Mouse (Mus musculus) C2C12 (cell line): ENCODE data around the gene Akap6. TPM values are rescaled to one million over a fixed set of nuclear protein-coding genes. Genes with fewer than 3 reads are reported as not detected.

ENCODE experiments used
- H3K27me3 ChIP-seq: one replicate; pipeline ENCODE4 v1.6.1; 2011; ENCODE audit not compliant: control insufficient read depth, insufficient read depth, insufficient read length
- H3K36me3 ChIP-seq: one replicate; pipeline ENCODE4 v1.6.1; 2011; ENCODE audit not compliant: control insufficient read depth, insufficient read depth
- H3K4me3 ChIP-seq: one replicate; pipeline ENCODE4 v1.5.1; 2011; ENCODE audit warnings: mild to moderate bottlenecking, control low read depth; ENCODE audit not compliant: poor library complexity, insufficient read depth, severe bottlenecking
- H3K79me2 ChIP-seq: one replicate; pipeline ENCODE4 v1.6.1; 2011; ENCODE audit not compliant: control insufficient read depth, insufficient read depth
- H3K79me3 ChIP-seq: one replicate; pipeline ENCODE4 v1.6.1; 2011; ENCODE audit warnings: low read depth, control low read depth
- H3ac ChIP-seq: one replicate; pipeline ENCODE3; 2011; ENCODE audit warnings: low read depth; ENCODE audit not compliant: control insufficient read depth, insufficient read length
- CEBPB ChIP-seq: IDR thresholded peaks from one replicate; pipeline ENCODE4 v1.6.1; 2011; ENCODE audit warnings: low read depth, mild to moderate bottlenecking, control low read depth, moderate library complexity
- CTCF ChIP-seq: IDR thresholded peaks from one replicate; pipeline ENCODE4 v1.5.1; 2011; ENCODE audit not compliant: control insufficient read depth, insufficient read depth, insufficient read length
- FOSL1 ChIP-seq: IDR thresholded peaks from one replicate; pipeline ENCODE4 v1.8.0; 2011; ENCODE audit warnings: mild to moderate bottlenecking, low read length; ENCODE audit not compliant: poor library complexity, insufficient read depth, severe bottlenecking
- MAX ChIP-seq: IDR thresholded peaks from one replicate; pipeline ENCODE4 v1.6.1; 2011; ENCODE audit warnings: mild to moderate bottlenecking, control low read depth
- MYOD1 ChIP-seq: IDR thresholded peaks from one replicate; pipeline ENCODE4 v1.6.1; 2011; ENCODE audit warnings: low read depth; ENCODE audit not compliant: control insufficient read depth, insufficient read length
- MYOG ChIP-seq: IDR thresholded peaks from one replicate; pipeline ENCODE4 v1.6.1; 2011; ENCODE audit not compliant: control insufficient read depth, insufficient read length; ENCODE audit errors: extremely low read depth
- USF1 ChIP-seq: IDR thresholded peaks from one replicate; pipeline ENCODE4 v1.6.1; 2011; ENCODE audit warnings: low read depth, mild to moderate bottlenecking, control low read depth, moderate library complexity
- polyA plus RNA-seq: library from polyadenylated mRNA; unstranded; fragments of >200 nt; fragmentation: generic; extraction: Trizol; gene quantifications from one replicate; pipeline ENCODE4 v1.2.1, GENCODE M21; 2012; ENCODE audit warnings: missing spikeins

The Akap6 gene
- polyA plus RNA-seq, 1 experiment = 0.51 TPM

DNA sequence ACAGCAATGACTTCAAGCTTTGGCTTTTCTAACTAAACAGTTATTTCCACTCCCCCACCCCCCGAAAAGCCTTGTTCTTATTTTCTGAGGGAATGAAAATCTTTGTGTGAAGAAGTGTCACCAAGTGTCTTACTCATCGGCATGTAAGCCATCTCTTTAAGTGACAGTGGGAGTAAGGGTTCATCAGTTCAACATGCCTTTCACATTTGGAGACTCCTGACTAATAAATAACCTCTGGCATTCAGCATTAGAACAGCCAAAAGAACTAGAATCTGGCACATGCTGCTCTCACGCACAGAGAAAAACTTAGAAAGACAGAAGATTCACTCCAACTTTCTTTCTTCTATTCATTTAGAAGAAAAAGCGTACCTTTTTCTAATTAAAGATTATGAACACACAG is 226.3 kb downstream of the Akap6 start:
- no peak for TF ChIP-seq MAX
- no peak for TF ChIP-seq CTCF
- TF ChIP-seq CEBPB = no peak
- TF ChIP-seq MYOD1 = no peak
- Histone ChIP-seq H3K36me3 (no peaks in the 10 kb centered on the region), H3ac (no peak overlapping the region), H3K27me3 (no peaks in the 10 kb centered on the region), H3K4me3 (no peak overlapping the region), H3K79me3 (no peaks in the 10 kb centered on the region), H3K79me2 (no peaks in the 10 kb centered on the region)

DNA sequence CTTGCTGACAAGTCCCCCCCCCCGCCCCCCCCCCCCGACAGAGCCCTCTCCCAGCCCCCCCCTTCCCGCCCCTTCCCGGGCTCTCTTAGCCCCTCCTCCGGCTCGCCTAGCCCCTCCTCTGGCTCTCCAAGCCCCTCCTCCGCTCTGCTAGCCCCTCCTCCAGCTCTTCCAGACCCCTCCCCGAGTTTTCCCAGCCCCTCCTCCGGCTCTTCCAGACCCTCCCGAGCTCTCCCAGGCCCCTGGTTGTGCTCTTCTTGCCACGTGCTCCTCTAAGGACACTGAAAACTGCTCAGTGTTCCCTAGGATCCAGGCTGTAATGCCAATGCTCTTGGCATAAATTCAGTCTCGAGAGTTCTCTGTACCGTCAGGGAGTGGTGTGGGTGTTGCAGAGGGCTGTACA is 234.6 kb downstream of the Akap6 start:
- Histone ChIP-seq H3K4me3 (no peak overlapping the region), H3K27me3 (no peaks in the 10 kb centered on the region), H3K36me3 (no peaks in the 10 kb centered on the region), H3ac (no peak overlapping the region), H3K79me3 (no peaks in the 10 kb centered on the region), H3K79me2 (no peaks in the 10 kb centered on the region)
- TF ChIP-seq FOSL1 = no peak
- TF ChIP-seq CTCF = no peak
- TF ChIP-seq CEBPB = no peak
- no peak for TF ChIP-seq MAX
- TF ChIP-seq MYOD1 = no peak
- TF ChIP-seq USF1 = no peak
- no peak for TF ChIP-seq MYOG

DNA sequence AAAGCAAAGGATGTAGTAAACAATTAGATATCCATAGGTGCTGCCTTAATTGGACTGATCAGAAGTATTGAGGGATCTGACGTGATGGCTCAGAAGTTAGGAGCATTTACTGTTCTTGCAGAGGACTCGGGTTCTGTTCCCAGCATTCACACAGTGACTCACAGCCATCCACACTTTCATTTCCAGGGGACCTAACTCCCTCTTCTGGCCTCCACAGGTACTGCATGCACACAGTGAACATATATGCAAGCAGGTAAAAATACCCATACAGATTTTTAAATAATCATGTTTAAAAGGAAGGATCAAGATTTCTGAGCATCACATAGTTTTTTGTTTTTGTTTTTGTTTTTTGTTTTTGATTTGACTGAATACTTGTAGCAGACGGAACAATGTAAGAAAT is 235.8 kb downstream of the Akap6 start:
- no peak overlapping the region for H3ac ChIP-seq
- H3K79me2 ChIP-seq = no peaks in the 10 kb centered on the region
- TF ChIP-seq FOSL1 = no peak
- no peak for TF ChIP-seq CEBPB
- TF ChIP-seq MYOD1 = no peak
- no peak for TF ChIP-seq USF1
- TF ChIP-seq CTCF = no peak
- H3K79me3 ChIP-seq = no peaks in the 10 kb centered on the region
- H3K4me3 ChIP-seq = no peak overlapping the region
- no peaks in the 10 kb centered on the region for H3K27me3 ChIP-seq
- no peaks in the 10 kb centered on the region for H3K36me3 ChIP-seq

DNA sequence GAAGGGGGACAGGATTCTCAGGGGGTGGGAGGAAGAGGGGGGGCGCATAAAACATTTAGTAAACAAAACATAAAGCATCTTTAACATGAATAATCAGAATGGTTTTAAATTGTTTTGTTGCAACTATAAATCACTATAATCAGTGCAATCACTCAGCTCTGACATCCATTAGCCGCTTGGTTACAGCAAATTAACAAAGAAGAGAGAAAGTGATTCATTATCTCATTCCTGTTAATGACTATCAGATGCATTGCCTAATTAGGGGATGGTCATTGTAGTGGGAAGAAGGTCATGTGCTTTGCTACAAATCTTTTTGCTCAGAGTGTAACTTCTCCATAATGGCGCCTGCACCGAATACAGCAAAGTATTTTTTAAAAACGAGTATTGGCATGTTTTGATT is 239.6 kb downstream of the Akap6 start:
- Histone ChIP-seq H3K36me3 (no peaks in the 10 kb centered on the region), H3K79me3 (no peaks in the 10 kb centered on the region), H3K27me3 (no peaks in the 10 kb centered on the region), H3K79me2 (no peaks in the 10 kb centered on the region), H3K4me3 (no peak overlapping the region), H3ac (no peak overlapping the region)
- TF ChIP-seq MYOG = no peak
- TF ChIP-seq CEBPB = no peak
- TF ChIP-seq MYOD1 = no peak
- TF ChIP-seq USF1 = no peak
- TF ChIP-seq FOSL1 = no peak
- no peak for TF ChIP-seq CTCF
- TF ChIP-seq MAX = no peak

DNA sequence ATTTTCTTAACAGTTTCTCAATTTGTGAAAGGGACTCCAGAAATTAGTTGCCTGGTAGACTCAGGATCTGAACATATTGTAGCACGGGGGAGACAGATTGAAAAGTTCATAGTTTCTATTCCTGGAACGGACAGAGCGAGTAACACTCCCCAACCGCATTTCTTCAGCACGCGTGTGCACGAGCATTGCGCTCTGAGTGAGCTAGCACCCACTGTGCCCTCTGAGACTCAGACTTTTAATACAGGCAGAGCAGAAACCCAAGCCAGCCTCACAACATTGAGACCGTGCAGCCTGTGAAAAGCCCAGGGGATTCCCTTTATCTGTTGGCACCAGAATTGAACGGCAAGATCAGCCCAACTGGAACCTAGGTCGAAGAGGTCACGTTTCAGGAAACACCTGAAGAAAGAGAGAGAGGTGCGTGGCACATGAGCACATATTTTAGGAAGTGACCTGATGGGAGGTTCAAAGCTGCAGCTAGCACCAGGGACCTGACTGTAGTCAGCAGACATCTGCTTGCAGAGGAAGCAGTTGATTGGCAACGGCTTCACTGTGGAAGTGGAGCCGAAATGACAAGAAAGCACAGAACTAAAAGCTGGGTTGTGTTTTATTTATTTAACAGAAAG is 240.3 kb downstream of the Akap6 start:
- Histone ChIP-seq H3K36me3 (no peaks in the 10 kb centered on the region), H3ac (no peak overlapping the region), H3K79me2 (no peaks in the 10 kb centered on the region), H3K27me3 (no peaks in the 10 kb centered on the region), H3K79me3 (no peaks in the 10 kb centered on the region), H3K4me3 (no peak overlapping the region)
- TF ChIP-seq USF1 = no peak
- TF ChIP-seq FOSL1 = no peak
- no peak for TF ChIP-seq MYOD1
- no peak for TF ChIP-seq MYOG
- TF ChIP-seq MAX = no peak
- no peak for TF ChIP-seq CTCF
- no peak for TF ChIP-seq CEBPB

DNA sequence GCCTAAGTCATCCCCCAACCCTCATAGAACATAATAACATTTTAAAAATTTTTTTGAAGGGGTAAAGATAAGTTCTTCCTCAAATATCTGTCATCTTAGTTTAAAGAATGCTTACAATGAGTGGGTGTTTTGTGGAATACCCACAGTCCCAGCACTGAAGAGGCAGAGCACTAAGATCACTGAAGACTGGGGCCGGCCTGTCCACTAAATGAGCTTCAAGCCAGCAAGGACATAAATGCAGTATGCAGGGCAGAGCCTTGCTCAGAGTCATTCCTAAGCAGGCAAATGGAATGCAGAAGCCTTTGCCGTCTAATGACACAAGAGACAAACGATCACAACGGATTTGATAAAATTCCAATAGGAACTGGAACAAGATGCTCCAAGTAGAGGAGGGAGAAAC is 242.8 kb downstream of the Akap6 start:
- no peaks in the 10 kb centered on the region for H3K79me3 ChIP-seq
- no peaks in the 10 kb centered on the region for H3K36me3 ChIP-seq
- no peak overlapping the region for H3K4me3 ChIP-seq
- no peak for TF ChIP-seq CEBPB
- TF ChIP-seq MAX = no peak
- TF ChIP-seq CTCF = no peak
- TF ChIP-seq MYOG = no peak
- TF ChIP-seq MYOD1 = no peak
- TF ChIP-seq FOSL1 = no peak
- no peak for TF ChIP-seq USF1
- no peaks in the 10 kb centered on the region for H3K27me3 ChIP-seq
- no peak overlapping the region for H3ac ChIP-seq
- no peaks in the 10 kb centered on the region for H3K79me2 ChIP-seq
